Mouse (Mus musculus) spleen, postnatal 36 days (tissue): Measurements from ENCODE around the gene Gm49387.

Experiments
- DNase-seq, 2 experiments: peaks; one replicate each; pipeline ENCODE4 v3.0.0; 2022; ENCODE audit warnings: low spot score in 2 of 2, mixed read lengths in 1 of 2

Gm49387 gene

DNA sequence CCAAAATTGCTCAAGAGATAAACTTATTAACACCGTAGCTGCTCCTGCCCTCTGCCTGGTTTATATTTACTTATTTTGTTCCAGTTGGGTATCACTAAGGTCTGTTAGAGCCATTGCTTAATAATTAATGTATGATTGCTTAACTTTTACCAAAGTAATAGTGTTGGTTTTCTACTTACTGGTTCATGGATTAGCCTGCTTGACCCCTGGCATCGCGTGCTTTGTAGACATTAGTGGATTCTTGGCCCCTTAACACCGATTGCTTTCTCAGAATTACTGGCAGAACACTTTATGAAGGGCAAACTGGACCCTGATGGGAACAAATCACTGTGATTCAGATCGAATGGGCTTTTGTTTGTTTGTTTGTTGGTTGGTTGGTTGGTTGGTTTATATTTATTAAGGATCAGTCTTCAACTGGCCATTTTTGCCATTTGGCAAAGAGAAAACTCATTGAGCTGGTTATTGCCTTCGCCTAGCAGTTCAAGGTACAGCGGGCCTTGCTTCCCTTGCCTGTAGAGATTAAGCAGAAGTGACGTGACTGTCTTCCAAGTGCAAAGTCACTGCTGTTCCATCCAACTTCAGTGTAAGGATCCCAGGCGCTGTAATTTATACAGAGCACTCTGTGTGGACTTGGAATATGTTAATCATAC is 953 bp upstream of the Gm49387 start:
- no peak for DNase-seq

DNA sequence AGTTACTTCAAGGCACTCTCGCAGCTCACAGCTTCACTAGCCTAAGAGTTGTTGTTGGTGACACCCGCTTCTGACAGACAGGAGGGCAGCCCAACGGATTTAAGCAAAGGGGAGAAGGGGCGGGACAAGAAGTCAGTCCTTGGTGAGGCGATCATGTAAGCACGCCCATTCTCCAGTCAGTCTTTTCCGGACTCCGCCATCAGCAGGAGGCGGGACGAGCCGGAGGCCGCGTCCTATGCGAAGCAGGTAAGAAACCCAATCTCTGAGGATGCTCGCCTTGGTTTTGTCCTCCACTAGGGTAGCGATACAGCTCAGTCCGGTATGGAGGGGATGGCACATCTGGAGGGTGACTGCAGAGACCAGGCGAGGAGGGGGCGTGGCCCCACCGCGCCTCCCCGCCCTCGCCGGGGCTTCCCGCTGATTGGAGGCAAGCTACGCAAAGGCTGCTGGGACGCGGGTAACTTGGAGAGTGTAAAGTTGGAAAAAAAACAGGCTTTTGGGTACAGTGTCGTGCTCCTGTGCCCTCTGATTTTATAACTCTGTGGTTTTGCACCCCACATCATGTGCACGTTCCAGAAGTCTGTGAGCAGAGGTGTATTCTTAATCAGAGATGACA is 320 bp upstream of the Gm49387 start, which contains the start of the genes Btd and Hacl1:
Btd (plus strand) TSS at position 139 of the 616 bp plus-strand sequence.
Hacl1 (minus strand) TSS at position 397 of the 616 bp plus-strand sequence.
- peak; percentile 92 to 94 for DNase-seq

DNA sequence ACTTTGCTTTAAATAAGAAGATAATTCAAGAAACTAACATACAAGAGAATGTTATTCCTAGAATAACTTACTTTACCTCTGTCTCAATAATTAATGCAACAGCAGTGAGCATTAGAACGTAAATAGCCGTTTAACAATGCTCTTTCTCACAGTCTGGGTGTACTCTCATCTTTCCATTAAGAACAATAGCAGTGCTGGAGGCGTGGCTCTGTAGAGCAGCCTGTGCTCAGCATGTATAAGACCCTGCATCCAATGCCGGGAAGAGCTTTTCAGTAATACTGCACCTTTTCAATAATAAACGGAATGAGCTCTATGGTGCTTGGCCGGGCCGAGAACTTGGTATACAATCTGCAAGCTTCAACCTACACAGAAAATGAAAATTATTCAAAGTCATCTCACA is 10.0 kb downstream of the Gm49387 start:
- DNase-seq = no peak

DNA sequence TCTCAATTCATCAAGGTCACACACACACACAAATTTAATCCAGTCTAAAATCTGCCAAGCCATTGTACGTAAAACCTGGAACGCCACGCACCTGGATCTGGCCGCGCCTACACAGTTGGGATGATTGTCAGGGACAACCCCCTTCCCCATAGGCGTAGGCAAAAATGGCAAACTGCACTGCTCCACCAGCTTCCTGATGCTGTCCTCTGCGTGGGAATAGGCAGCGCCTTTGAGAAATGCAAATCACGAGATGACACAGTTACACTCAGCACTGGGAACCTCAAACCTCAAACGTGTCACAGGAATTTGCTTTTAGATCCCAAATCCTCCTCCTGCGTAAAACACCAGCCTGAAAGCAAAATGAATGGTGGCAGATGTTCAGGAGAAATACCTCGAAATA is 17.9 kb downstream of the Gm49387 start:
- DNase-seq = no peak

DNA sequence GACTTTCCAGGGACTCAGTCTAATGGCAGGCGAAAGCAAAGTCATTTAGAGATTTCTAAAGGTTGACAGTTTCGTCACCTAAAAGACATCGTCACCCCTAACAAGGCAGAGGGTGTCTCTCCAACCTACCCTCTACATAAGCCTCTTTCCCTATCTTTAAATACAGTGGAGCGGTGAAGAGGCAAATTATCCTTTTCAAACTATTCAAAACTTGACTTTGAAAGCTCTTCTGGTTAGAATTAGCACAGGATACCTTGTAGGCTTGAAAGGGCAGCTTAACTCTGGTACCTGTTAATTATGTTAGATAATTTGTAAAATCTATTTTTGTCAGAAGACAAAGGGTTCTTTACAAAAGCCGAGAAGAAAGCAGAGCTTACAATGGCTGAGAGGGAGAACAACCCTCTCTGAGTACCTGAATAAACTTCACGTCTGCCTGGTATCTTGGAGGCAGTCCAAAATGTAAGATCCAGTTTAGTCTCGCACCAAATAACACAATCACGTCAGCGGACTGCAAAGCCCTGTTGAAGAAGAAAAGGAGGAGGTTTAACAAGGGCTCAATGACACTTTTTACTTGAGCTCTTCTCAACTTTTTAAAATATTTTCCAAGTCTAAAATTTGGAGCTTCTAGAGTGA is 20.0 kb downstream of the Gm49387 start:
- no peak for DNase-seq

DNA sequence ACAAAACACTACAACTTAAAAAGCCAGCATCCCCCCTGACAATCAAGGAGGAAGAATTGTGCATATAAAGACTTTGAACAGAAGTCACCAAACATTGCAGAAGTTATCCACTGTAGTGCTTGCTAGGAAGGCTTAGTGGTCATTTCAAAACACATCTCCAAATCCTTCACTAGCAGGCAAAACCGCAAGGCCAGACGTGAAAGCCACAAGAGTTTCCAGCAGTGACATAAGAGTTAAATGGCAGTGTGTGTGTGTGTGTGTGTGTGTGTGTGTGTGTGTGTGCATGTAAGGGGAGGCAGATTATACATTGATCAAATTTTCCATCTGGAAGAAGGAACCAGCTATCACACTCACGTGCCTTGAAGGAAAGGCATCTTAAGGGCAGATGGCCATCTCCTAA is 22.7 kb downstream of the Gm49387 start:
- no peak for DNase-seq

DNA sequence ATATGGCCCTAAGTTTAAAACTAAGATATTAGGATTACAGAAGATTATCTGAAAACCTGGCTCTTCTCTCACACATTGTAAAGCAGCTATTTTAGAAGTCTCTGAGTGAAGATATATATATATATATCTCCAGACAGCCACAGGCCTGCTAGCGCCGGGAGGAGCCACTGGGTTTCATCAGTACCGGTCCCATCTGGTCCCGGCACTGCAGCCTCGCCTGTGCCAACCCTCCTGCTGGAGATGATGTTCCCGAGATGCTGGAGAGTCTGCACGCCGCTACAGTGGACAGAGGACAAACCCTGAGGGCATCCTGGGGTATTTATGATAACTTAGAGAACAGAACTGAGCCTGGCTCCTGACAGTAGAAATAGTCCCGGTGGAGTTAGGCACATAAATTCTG is 23.5 kb downstream of the Gm49387 start:
- no peak for DNase-seq

DNA sequence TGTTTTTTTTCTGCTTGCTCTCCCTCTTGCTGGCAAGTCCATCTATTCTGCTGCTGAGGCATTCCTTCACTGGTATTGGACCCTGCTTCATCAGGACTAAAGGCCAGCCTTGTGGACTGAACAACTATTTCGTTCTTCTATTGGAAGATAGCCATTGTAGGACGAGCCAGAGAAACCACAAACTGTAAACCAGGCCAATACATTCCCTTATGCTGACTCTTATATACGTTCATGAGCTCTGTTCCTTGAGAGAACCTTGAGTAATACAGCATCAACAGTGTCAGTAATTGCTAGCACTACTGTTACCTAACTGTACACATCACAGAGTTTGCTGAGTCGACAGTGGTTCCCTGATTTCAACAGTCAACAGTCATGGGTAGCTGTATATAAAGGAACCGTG is 27.0 kb downstream of the Gm49387 start:
- DNase-seq = no peak

DNA sequence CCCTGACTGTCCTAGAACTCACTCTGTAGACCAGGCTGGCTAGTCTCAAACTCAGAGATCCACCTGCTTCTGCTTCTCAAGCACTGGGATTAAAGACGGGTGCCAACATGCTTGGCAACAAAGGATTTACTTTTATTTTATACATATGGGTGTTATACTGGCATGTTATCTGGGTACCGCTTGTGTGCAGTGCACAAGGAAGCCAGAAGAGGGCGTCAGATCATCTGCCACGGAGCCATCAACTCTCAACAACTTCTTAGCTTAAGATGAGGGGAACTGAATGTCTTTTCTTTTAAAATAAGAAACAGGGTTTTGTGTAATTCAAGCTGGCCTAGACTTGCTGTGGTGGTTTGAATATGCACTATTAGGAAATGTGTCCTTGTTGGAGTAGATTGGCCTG is 28.7 kb downstream of the Gm49387 start:
- DNase-seq = no peak

DNA sequence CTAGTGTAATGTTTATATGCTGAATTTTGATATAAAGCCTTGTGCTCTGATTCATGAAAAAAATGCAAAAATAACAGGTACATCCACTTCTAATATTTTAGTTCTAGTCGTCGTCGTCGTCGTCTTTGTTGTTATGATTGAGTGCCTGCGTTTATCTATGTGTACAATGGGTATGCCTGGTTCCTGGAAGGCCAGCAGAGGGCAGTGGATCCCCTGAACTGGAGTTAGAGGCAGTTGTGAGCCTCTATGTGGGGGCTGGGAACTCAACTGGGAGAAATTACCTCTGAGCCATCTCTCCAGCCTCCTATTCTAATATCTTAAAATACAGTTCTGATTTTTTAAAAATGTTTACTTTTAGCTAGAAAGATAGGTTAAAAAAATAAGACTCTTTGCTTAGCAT is 35.2 kb downstream of the Gm49387 start:
- no peak for DNase-seq

DNA sequence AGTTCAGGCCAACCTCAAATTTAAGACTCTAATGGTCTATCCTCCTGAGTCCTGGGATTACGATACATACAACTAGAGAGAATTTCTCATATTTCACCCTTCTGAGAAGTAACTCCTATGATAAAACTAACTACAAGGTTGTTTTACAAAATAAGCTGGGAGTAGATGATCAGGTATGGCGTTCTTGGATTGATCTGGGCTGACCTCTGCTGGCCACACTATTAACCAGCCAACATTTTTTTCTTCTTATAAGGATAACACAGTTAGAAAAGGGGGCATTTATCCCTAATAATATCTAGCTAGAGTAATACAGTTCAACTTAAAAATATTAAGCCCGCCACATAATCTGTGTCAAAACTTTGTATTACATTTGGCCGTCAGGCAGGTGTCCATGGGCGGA is 35.8 kb downstream of the Gm49387 start:
- DNase-seq = peak in 1 of 2 experiments; percentile 17

DNA sequence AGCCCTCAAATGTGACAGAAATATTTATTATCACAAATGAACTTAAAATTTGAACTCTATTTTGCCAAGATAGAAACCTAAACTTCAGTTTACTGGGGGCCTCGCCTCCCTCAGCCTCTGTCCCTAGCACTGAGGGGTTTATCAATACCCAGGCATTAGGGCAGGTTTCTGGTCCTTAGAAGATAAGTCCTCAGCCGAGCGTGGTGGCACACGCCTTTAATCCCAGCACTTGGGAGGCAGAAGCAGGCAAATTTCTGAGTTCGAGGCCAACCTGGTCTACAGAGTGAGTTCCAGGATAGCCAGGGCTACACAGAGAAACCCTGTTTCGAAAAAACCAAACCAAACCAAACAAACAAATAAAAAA is 38.1 kb downstream of the Gm49387 start:
- peak; percentile 14 to 43 for DNase-seq

DNA sequence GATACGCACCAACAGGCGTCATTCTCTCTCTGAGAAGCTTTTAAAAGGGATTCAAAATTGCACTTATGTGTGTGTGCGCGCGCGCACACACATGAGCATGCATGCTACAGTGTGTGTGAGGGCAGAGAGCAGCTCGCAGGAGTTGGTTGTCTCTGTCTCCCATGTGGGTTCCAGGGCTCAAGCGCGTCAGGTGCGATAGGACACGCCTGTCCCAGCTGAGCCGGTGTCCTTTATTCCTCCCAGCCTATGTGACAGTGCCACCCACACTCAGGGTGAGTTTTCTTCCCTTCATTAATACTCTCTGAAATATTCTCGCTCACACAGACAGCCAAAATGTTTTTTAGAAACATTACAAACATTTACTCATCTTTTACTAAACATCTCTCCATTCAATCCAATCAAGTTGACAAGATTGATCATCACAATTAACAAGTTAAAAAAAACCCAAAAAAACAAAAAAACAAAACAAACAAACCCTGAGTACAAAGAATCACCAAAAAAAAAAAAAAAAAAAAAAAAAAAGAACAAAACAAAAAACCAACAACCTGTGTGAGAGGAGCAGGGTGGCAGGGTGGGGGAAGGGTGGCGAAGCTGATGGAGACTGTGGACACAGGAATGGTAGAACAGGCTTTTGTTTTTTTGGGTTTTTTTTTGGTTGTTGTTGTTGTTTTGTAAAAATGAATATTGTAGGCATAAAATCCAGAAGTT is 38.6 kb downstream of the Gm49387 start:
- DNase-seq = no peak

DNA sequence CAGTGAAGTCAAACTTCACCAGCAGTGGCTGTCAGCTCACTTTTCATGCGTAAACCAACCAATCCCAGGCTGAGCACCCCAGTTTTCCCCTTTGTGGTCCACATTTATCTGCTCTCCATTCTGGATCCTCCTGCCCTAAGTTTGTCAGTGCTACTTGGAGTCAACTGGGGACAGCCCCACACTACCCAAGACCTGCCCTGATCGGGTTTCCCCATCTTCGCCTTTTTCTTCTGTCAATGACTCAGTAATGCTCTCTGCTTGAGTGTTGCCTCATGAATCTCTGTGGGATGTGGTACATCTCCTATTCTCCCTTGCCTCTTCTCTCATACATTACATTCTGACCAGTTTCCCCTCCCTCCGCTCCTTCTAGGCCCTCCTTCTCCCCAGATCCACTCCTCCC is 43.2 kb downstream of the Gm49387 start:
- no peak for DNase-seq

DNA sequence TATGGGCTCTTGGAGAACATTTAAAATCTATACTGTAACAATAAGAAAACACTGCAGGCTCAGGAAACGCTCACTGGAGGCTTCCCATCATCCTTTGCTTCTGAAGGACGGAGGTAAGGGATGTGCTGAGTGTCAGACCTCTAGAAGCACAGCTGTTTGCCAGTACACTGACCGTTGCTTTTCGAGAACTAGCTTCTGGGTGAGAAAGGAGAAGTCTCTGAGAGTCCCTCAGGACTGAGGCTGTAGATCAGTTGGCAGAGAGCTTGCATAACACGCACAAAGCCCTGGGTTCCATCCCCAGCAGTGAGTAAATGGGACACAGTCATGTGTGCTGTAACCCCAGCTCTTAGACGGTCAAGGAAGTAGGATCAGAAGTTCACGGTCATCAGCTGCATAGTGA is 44.3 kb downstream of the Gm49387 start:
- DNase-seq = peak; percentile 32 to 45

DNA sequence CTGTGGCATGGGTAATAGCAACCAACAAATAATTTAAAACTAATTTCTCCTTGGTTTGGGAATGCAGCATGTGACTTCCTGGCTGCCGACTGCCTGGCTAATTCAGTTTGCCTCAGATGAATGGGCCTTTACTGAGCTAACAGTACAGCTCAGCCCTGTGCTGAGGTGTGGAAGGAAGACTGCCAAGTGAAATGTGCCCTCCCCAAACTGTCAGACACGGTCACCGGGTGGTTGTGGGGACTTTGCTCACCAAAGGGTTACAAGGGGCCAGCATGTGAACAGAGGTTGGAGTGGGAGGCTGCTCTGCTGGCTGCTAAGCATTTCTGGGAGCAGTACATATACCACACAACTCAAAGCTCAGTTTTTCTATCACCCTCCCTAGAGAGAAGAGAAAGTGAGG is 46.0 kb downstream of the Gm49387 start:
- no peak for DNase-seq

DNA sequence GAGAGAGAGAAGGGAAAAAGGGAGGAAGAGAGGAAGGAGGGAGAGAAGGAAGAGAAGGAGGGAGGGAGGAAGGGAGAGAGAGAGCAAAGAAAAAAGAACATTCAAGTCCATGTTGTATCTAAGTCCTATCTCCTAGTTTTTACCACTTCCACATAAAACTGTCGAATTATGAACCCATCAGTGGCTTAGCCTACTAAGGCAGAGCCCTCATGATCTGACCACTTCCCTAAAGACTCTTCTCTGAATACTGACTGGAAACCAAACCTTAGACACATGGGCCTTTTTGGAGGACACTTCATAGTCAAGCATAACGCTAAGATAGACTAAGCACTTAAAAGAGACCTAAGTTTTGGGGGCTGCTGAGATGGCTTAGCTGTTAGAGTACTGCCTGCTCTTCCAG is 47.6 kb downstream of the Gm49387 start:
- no peak for DNase-seq

DNA sequence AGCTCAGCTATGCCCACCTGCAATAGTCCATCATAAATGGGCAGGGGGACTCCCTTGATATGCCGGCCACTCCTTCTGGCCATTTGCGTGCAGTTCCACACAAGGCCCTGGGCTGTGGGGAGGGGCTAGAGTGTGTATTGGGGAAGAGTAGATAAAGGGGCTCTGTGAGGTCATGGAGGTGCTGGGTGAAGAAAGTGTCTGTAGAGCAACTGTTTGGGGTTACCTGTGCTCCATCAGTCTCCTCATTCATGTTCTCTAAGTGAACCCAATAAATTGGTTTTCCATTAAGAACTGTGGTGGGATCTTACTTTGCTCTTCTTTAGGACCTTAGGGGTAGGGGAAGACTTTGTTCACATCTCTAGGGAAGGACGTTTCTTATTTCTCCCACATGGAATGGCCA is 49.4 kb downstream of the Gm49387 start, which contains the start of gene Colq:
Colq (minus strand) TSS at position 101 of the 400 bp plus-strand sequence.
- no peak for DNase-seq

DNA sequence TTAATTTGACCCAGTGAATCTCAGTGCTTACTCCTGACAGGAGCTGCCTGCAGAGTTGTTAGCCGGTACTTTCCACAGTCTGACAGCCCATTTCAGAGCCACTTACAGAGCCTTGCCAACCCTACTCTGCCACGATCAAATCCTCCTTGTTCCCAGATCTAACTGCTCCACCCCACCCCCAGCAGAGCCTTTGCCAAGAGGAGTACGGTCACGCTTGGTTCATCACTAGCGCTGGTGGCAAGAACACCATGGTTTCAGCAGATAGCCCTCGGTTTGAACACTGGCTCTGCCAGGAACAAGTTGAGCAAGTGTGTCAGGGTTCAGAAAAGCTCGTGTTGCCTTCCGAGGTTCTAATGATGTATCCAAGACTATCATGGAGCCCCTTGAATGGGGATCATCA is 54.2 kb downstream of the Gm49387 start:
- DNase-seq = no peak

DNA sequence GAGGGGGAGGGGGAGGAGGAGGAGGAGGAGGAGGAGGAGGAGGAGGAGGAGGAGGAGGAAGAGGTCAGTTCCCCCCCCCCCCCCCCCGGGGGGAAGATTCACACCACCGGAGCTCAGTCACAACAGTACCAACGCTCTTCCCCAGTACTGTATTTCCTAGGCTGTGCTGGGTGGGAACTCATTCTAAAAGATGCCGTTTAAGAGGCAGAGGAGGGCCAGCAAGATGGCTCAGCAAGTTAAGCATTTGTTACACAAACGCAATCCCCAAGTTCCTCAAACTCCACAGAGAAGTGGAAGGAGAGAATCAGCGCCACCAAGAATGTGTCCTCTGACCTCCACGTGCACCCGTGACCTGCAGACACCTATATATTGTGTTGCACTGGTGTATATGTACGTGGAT is 57.6 kb downstream of the Gm49387 start:
- no peak for DNase-seq

DNA sequence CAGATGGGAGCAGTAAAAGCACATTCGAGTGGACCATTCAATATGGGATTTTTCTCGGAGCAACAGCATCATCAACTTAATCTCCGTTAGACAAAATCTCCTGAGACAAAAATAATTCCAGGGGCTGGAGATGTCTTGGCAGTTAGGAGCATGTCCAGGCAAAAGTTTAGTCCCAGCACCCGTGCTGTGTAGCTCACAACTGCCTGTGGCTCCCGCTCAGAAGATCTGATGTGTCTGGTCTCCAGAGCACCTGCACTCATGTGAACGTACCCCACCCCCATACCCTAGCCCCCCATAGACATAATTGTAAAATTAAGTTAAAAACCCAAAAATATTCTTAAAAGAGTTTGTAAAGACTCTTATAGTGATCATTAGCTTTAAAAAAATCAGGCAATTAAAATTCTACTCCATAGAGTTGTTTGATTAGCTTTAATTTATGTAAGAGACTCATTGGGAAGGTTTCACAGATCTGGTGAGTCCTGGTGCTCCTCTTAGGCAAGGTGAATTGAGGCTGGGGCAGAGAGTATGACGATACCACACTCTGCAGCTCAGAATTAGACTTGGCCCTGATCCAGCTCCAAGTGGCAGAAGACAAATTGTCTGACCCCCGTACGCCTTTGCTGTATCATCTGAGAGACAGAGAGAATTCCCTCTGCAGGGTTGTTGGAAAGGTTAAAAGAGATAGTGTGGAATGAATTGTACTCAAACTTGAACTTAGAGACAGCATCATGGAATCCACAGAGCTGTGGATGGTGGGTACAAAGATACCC is 62.5 kb downstream of the Gm49387 start:
- no peak for DNase-seq
